Mouse (Mus musculus) megakaryocyte-erythroid progenitor cell, adult 5-6 weeks (primary cell): ENCODE data around the gene Ssty1. TPM values are rescaled to one million over a fixed set of nuclear protein-coding genes. Genes with fewer than 3 reads are reported as not detected.
"Not testable (repeated sequence)": the region's sequence is repeated elsewhere in the genome, so short reads cannot be mapped to it uniquely, and the experiment has no call there.

Source experiments
- ATAC-seq: replicated peaks from 2 replicates; pipeline ENCODE4 v1.8.0; 2016; ENCODE audit warnings: mild to moderate bottlenecking, inconsistent platforms; ENCODE audit not compliant: severe bottlenecking, poor library complexity, low FRiP score, low TSS enrichment
- total RNA-seq, 2 experiments: library from RNA; stranded (forward) in 1 of 2; stranded (reverse) in 1 of 2; fragments of 200-1000, 215-1000 nt in 1 of 2; fragments of >200 nt in 1 of 2; fragmentation: Nextera tagmentation in 1 of 2; gene quantifications; 2 replicates each; pipeline ENCODE4 v1.2.3; 2014 to 2017

Ssty1 gene
- total RNA-seq (2014; fragmentation: Nextera tagmentation): not detected in 2 replicates
- not detected in 2 replicates for total RNA-seq (2017)

- ATAC-seq: not testable (repeated sequence)
Observed at GRCm38 (mm10) chrY:18088816-18089215, at the start of gene Ssty1. TSS of gene Ssty1 (plus strand) at chrY:18089116.

- not testable (repeated sequence) for ATAC-seq
Observed at GRCm38 (mm10) chrY:18061712-18062111, 27.2 kb upstream of the Ssty1 start, which contains the start of gene Gm21764. TSS of gene Gm21764 (minus strand) at chrY:18061812.

Other genes starting within 250 kb of the Ssty1 start
- gene Gm21904, start 242.8 kb upstream of the Ssty1 start, total RNA-seq (2014; fragmentation: Nextera tagmentation): not detected in 2 replicates
- not detected in 2 replicates for gene Gm21904, start 242.8 kb upstream of the Ssty1 start, total RNA-seq (2017)
- not detected in 2 replicates for gene Gm20772, start 214.4 kb upstream of the Ssty1 start, total RNA-seq (2014; fragmentation: Nextera tagmentation)
- not detected in 2 replicates for gene Gm20772, start 214.4 kb upstream of the Ssty1 start, total RNA-seq (2017)
- not detected in 2 replicates for gene Gm20831, start 214.4 kb upstream of the Ssty1 start, total RNA-seq (2014; fragmentation: Nextera tagmentation)
- not detected in 2 replicates for gene Gm20831, start 214.4 kb upstream of the Ssty1 start, total RNA-seq (2017)
- not detected in 2 replicates for gene Srsy, start 151.8 kb upstream of the Ssty1 start, total RNA-seq (2014; fragmentation: Nextera tagmentation)
- gene Srsy, start 151.8 kb upstream of the Ssty1 start, total RNA-seq (2017): not detected in 2 replicates
- not detected in 2 replicates for gene Gm21764, start 27.3 kb upstream of the Ssty1 start, total RNA-seq (2014; fragmentation: Nextera tagmentation)
- gene Gm21764, start 27.3 kb upstream of the Ssty1 start, total RNA-seq (2017): not detected in 2 replicates